Mouse (Mus musculus) embryo, embryonic 11.5 days (tissue): ENCODE measurements around the gene Eif2b1.
"Not testable (repeated sequence)": the region's sequence is repeated elsewhere in the genome, so short reads cannot be mapped to it uniquely, and the experiment has no call there.

Experiments
- DNase-seq: peaks from one replicate; pipeline ENCODE4 v3.0.0-alpha.2; 2012; ENCODE audit warnings: low read depth, low spot score

The Eif2b1 gene

DNA sequence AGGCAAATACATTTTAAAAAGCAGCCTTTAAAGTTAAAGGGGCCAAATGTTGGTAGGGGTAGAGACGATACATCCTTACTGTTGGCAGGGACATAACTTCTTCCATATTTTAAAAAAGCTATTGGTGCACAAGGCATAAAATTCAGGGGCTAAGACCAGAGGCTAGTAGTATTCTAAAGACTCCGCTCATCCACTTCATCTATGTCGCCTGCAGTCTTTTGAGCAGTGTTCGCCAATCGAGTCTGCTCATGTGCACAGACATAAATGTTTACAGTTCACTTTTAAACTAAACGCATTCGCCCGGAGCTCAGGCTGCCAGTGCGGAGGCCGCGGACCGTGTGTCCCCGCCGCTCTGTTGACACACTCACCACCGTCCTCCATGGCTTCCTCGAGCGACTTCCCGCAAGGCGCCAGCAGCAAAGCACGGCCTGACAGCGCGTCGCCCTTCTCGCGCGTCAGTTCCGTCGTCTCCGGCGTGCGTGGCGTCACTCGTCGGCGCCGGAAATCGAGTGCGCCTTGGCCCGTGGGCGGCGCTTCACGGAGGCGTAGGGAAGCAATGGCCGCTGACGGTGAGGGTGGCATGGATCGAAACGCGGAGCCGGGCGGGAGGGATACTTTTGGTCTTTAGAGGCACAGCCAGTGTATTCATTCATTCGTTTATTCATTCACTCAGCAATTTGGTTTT lies at the start of gene Eif2b1, which contains the start of gene Gtf2h3:
Gene Eif2b1 (minus strand): TSS at position 499 of the 685 bp plus-strand sequence.
Gene Gtf2h3 (plus strand): TSS at position 508 of the 685 bp plus-strand sequence.
- DNase-seq: peak; percentile 93

DNA sequence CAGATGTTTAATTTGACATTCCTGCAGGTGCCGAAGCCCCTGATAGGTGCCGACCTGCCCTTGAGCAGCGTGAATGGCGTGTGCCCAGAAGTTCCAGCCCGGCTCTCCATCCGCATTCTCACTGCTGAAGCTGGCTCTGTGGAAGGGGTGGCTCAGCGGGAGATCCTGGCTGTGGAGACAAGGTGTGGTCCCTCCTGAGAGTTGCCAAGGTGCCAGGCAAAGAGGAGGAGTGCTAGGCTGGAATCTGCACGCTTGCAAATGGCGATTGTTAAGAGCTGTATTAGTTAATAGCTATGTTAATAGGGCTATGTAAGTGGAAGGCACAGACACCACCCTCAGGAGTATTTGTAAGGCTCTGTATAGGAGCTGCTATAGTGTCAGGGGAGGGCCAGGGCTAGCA lies 45.4 kb upstream of the Eif2b1 start:
- no peak for DNase-seq

DNA sequence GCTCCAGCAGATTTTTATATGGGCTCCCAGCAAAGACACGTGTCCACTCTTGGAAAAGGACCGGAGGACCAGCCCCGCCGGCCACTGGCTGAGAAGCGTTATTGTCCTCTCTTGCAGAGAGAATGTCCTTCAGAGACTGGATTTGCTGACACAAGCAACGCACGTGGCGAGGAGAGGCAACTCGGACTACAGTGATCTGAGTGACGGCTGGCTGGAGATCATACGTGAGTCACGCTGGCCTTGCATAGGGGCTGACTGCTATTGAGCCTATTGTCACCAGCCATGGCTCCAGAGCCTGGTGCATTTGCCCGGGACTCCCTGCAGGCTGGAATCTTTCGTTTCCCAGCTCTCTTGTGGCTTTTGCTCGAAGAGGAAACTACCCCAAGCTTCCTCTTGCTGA lies 44.0 kb upstream of the Eif2b1 start:
- no peak for DNase-seq

DNA sequence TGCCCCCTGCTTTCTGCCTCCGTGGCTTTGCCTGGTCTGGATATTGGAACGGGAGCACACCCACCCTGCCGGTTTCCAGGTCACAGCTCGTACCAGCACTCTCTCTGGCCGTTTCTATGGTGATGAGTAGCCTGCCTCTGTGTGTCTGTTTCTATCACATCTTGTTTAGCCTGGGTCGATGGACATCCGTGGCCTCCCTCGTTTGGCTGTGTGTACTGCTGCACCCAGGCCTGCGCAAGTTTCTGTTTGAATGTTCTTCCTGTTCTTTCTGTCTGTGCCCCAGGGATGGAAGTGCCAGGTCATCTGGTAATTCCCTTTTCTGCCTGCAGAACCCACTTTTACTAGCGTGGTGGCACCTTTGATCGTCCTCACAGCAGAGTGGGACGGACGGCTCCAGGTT lies 42.4 kb upstream of the Eif2b1 start:
- DNase-seq: no peak

DNA sequence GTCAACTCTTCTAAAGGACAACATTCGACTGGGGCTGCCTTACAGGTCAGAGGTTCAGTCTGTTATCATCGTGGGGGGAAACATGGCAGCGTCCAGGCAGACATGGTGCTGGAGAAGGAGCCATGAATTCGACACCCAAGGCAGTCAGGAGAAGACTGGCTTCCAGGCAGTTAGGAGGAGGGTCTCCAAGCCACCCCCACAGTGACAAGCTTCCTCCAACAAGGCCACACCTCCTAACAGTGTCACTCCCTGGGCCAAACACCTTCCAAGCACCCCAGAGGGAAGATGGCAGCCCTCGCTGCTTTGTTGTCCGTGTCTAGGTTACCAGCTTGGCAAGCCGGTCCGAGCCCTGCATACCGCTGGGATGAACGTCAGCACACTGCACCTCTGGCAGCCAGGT lies 39.8 kb upstream of the Eif2b1 start:
- no peak for DNase-seq

DNA sequence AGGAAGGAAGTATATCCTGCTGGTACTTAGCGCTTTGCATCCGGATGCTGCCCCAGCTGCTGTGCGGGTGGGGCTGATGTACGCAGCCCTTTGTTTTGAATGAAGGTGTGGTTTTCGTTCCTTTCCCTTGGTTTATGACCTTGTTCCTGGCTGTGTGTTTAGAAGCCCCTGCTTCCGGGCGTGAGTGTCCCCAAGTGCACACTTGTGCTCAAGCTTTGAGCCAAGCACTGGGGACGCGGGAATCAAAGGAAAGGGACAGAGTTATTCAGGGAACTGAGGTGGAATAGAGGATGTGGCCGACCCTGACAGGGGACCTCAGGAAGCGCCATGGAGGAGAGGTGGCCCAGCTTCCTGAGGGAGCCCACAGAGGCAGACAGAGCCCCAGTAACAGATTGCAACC lies 35.8 kb upstream of the Eif2b1 start:
- no peak for DNase-seq

DNA sequence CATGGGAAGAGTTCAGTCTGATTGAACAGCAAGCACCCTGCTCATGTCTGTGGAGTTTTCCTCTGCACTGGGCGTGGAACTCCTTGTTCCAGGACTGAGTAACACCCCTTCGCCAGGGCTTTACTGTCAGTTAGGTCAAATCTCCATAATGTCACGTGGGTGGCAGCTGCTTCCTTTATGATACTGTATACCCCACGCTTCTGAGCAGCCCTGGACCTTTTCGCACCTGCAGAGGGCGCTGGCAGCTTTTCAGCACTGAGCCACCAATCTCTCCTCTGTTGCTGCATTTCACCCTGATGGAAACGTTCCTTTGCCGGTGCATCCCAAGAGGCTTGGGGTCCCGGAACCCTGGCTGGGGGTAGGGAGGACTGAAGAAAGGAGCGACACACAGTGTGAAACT lies 32.0 kb upstream of the Eif2b1 start:
- no peak for DNase-seq

DNA sequence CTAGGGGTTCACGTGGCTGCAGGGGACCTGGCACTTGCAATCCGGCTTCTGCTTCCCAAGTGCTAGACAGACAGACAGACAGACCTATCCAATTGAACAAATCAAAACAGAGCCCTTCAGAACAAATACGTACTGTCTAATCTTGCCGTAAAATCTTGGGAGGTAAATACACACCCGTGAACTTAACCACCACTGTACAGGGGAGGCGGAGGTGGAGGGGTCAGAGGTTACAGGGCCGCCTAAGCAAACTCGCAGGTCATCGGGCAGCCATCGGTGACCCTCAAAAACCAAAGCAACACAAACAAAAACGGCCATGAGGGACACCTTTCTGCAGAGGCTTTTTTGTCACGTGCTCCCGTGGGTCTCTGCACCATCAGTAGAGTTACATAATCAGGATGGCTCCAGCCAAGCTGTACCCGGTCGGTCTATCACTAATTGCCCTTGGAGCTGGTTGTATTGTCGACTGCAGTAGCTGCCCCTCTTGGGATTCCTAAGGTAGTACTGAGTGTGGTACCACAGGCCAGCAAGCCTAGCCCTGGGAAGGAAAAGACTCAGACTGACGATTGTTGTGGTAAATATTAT lies 26.2 kb upstream of the Eif2b1 start:
- no peak for DNase-seq

DNA sequence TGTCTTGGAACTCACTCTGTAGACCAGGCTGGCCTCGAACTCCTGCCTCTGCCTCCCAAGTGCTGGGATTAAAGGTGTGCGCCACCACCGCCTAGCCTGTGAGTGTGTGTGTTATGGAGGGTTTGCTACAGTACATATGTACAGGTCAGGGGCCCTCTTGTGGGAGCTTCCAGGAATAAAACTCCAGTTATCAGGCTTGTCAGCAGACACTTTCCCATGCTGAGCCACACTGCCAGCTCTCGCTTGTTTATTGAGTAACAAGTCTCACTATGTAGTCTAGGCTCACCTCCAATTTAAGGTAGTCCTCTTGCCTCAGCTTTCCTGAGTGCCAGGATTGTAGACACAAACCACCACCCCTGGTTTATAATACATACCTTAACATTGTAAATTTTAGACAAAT lies 25.4 kb upstream of the Eif2b1 start:
- DNase-seq: no peak

DNA sequence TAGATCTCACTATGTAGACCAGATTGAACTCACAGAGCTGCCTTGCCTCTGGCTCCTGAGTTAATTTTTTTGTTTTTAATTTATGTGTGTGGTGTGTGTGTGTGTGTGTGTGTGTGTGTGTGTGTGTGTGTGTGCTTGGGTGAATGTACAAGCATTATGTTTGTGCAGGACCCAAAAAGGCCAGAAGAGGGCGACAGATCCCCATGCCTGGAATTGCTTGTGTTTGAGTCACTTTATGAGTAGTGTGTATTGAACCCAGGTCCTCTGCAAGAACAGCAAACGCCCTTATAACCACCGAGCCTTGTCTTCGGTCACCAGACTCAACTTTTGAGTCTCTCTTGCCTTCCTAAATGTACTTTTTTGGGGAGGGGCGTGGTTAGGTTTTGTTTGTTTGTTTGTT lies 23.4 kb upstream of the Eif2b1 start:
- DNase-seq: peak; percentile 30

DNA sequence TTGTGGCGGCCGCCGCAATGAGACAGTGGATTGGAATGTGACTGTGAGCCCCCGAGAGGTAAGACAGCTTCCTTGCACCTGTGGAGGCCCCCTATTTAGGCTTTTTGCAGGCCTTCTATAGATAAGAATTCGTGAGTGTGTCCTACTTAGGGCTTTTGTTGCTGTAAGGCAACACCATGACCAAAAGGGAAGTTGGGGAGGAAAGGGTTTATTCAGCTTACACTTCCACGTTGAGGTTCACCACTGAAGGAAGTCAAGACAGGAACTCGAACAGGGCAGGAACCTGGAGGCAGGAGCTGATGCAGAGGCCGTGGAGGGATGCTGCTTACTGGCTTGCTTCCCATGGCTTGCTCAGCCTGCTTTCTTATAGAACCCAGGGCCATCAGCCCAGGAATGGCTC lies 20.8 kb upstream of the Eif2b1 start:
- DNase-seq: not testable (repeated sequence)

DNA sequence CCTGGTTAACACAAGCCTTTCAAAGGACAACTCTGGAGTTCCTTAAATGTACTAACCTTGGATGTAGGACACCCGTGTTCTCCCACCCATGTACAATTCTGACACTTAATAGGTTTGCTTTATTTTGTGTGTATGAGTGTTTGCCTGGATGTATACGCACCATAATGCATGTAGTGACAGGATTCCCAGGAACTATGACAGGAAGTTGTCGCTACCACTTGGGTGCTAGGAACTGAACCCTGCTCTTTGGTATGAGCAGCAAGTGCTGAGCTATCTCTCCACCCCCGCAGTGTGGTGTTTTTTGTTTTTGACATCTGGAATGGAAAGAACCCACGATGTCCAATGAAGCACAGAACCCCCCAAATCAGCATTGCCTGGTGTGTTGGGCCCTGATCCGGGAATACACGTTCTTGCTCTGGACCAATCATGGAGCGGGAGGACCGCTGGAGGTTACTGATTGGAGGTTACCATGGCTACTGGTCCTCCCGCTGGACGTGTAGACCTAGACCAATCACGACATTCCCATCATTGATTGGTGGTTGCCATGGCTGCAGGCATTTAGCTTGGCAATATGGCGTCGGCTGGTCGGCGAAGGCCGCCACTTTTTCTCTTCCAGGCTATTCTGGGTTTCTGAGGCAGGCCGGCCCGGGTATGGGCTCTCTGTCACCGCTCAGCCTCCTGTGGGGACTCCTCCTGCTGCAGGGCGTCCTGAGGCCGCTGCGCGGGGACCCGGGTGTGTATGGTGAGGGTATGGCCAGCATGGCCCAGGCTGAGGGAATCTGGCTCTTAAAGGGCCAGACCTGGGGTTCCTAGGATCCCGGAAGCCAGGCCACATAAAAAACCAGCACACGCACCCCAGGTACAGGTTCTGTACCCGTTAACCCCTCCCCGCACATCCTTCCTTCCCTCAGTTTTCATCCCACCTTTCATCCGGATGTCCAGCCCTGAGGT lies 19.6 kb upstream of the Eif2b1 start:
- DNase-seq: peak; percentile 91

DNA sequence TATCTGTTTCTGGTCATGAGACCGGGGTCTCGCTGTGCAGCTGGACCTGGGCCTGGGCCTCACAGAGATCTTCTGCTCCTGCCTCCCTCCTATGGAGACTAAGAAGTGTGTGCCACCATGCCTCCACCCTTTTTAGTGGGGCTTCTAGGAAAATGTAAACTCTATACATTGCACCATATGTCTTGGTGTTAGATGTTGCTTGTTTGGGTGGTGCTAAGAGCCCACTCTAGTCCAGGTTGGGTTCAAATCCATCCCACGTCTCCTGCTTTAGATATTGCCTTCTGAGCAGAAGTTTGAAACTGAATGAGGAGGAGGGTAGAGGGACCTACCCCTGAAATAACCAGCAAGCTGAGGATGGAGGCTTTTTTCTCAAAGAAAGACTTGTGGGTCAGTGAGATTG lies 13.8 kb upstream of the Eif2b1 start:
- DNase-seq: no peak

DNA sequence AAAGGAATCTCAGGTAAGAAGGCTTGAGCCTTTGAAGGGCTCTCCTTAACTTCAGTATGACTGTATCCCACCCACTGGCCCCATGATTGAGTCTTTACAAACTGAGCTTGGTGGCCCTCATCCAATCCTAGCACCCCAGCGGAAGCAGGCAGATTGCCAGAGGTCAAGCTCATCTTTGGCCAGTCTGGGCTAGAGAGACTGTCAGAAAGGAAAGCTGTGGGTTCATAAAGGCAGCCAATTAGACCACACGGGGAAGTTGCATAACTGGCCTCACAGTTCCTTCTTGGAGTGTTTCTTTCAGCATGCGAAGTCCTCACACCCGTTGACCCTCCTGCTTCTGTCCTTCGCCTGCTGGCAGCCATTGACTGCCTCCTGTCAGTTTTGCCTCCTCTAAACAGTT lies 3.6 kb upstream of the Eif2b1 start:
- DNase-seq: no peak

DNA sequence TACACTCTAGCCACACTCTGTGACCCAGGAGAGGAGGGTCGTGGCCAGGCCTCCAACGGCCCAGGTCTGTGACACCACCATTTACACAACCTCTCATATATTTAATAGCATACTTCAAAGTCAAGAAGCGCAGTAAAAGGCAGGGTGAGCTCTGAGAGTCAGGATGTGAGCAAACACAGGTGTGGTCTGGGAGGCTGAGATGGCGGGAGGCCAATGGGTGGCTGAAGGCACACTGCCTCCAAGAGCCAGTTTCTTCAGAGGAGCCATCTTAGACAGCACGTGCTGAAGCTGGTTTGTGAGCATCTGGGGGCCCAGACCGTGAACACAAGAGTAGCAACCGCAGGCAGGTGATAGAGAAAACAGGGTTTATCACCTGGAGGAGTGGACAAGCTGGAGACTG lies 3.5 kb downstream of the Eif2b1 start:
- DNase-seq: no peak

DNA sequence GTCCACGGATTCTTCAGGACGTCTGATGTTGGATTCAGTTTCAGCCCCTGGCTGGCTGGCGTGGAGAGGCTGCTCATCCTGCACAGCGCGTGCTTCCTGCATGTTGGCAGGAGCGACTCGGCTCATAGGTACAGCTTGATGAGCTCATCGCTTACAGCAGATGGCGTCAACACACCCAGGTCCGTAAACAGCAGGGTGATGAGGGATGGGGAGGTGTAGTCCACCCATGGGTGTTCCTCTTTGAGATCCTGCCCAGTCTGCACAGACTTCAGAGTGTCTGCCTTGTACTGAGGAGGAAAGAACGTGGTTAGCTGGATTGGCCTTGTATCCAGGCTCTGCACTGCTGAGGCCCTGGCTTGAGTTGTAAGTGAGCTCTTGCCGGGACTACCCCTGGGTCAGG lies 7.9 kb downstream of the Eif2b1 start:
- DNase-seq: no peak

DNA sequence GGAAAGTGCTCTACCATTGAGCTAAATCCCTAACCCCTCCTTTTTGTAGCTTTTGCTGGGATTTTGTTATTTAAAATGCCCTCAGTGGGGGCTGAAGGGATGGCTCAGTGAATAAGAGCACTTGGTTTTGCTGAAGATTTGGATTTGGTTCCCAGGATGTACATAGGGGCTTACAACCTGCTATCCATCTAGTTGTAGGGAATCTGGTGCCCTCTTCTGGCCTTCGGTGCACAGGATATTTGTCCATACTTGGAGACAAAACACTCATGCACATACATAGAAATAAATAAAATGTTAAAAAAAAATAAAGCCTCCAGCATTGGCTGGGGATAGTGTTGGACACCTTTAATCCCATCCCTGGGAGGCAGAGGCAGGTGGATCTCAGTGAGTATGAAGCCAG lies 23.8 kb downstream of the Eif2b1 start:
- no peak for DNase-seq

DNA sequence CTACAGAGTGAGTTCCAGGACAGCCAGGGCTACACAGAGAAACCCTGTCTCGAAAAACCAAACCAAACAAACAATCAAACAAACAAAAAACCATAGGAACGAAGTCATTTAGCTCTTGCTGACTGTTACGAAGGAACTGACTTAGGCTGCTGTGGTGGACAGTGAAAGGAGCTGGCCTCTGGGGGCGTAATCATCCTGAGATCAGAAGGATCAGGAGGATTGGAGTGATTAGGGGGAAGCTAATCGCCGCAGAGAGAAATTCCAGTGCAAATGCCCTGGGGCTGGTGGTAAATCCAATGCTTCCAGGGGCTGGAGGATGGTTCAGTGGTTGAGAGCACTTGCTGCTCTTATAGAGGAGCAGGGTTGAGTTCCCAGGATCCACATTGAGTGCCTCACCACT lies 25.3 kb downstream of the Eif2b1 start:
- no peak for DNase-seq

DNA sequence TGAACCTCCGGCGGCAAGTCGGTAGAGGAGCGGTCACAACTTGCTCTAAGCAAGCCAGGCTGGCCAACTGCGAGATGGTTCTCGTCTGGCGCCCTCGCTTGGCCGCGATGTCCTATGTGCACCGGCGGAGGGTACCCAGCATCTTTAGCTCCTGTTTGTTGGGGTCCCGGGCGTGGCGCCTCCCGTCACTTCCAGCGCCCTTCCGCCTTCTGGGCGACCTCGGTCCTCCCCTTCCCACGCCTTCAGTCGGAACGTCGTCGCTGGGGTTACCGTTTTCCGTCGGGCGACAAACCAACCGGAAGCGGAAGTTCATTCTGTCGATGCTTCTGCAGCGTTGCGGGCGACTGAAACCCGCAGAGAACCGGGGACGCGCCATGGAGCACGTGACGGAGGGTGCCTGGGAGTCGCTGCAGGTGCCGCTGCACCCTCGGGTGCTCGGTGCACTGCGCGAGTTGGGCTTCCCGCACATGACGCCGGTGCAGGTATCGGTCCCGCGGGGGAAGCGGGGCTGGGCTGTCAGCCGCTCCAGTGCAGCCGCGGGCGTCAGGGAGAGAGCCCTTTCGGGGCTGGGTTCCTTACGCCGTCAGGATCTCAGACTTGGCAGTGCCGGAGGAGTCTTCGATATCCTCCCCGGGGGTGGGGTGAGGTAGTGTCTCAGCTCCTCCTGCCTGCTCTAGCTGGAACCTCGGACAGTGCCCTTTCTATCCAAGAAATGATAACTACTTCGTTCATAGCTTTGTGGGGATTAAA lies 26.2 kb downstream of the Eif2b1 start, which contains the start of gene Ddx55:
Gene Ddx55 (plus strand): TSS at position 307 of the 750 bp plus-strand sequence.
- DNase-seq: peak; percentile 84

DNA sequence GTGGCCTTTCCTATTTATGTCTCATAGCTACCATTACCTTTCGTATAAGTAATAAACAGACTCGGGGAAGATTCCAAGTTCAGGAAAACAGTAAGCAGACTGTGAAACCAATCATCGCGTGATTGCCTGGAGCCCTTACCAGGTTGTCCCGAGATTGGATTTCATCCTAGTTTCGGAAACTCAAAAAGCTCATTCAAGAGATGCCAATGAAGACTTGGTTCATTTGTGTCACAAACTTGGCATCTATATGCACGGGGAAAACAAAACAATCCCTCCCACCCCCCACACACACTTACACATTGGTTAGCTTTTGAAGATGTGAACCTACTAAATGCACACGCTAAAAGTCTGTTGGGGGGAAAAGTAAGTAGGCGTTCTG lies 26.8 kb downstream of the Eif2b1 start:
- DNase-seq: no peak

DNA sequence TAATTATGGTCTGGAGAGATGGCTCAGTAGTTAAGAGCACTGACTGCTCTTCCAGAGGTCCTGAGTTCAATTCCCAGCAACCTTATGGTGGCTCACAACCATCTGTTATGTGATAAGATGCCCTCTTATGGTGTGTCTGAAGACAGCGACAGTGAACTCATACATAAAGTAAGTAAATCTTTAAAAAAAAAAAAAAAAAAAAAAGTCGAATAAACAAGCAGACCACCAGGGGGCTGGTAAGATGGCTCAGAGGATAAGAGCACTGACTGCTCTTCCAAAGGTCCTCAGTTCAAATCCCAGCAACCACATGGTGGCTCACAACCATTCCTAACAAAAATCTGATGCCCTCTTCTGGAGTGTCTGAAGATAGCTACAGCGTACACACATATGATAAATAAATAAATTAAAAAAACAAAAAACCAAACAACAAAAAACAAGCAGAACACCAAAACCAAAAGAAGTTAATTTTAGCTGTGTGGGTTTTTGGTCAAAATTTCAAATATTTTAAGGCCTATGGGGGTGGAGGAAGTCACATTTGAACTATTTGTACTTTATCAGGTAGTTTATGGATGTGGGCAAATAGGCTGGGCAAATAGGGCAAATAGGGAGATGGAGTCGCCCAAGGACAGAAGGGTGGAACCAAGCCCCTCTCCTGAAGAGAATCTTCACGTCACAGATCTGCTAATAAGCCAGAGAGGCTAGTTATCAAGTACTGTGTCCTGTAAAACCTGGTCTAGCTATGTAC lies 27.4 kb downstream of the Eif2b1 start:
- DNase-seq: not testable (repeated sequence)
